Comparison of ENCODE assay signal across 17 mouse cellular contexts in genomic region chr17:85406195-85406594, GRCm38 (mm10).
"Had no signal": no experiment of that assay in that cellular context is flagged by ENCODE, and none has a peak within 500 bp of the region (broad histone marks: within the 10 kb centered on the region; RNA-seq: fewer than 3 reads in every experiment).

No protein-coding gene starts in this region.

- H3K9ac ChIP-seq: liver, embryonic 13.5 days; midbrain, embryonic 12.5 days; neural tube, embryonic 13.5 days; stomach, embryonic 15.5 days had no signal

- H3K27me3 ChIP-seq: liver, embryonic 13.5 days; neural tube, embryonic 13.5 days; stomach, embryonic 15.5 days had no signal

- H3K9me3 ChIP-seq: midbrain, embryonic 12.5 days; neural tube, embryonic 13.5 days; stomach, embryonic 15.5 days had no signal

- H3K4me3 ChIP-seq: layer of hippocampus, adult 2 months; liver, embryonic 13.5 days; midbrain, embryonic 12.5 days; myocyte; neural tube, embryonic 13.5 days; stomach, embryonic 15.5 days had no signal

- H3K27ac ChIP-seq: kidney, postnatal 0 days; layer of hippocampus, adult 2 months; liver, embryonic 13.5 days; midbrain, embryonic 12.5 days; neural tube, embryonic 13.5 days; stomach, embryonic 15.5 days had no signal

- H3K4me1 ChIP-seq: liver, embryonic 13.5 days; neural tube, embryonic 13.5 days; stomach, embryonic 15.5 days had no signal

- H3K4me2 ChIP-seq: liver, embryonic 13.5 days; midbrain, embryonic 12.5 days; neural tube, embryonic 13.5 days; stomach, embryonic 15.5 days had no signal

- H3K36me3 ChIP-seq: liver, embryonic 13.5 days; midbrain, embryonic 12.5 days; neural tube, embryonic 13.5 days; stomach, embryonic 15.5 days had no signal

- ATAC-seq: midbrain, embryonic 16.5 days had no signal

- DNase-seq: kidney, postnatal 25 days; layer of hippocampus, adult 9-11 months; liver, embryonic 13.5 days; lung, adult 2 months; lung, postnatal 14 days; lung, postnatal 4 days; retina, postnatal 1 day; right cerebral cortex, postnatal 25 days; spleen, adult 18-20 months; thymus, postnatal 25 days had no signal
